Mouse (Mus musculus): ENCODE data around the gene AC109138.7. TPM values are rescaled to one million over a fixed set of nuclear protein-coding genes. Genes with fewer than 3 reads are reported as not detected.

AC109138.7 gene
- polyA plus RNA-seq, 1 experiment from 2014 or later: not detected

GRCm38 (mm10) chr19:4261038-4261698, 47.0 kb downstream of the AC109138.7 start:
- Histone ChIP-seq H3K36me3 (no peaks in the 10 kb centered on the region), H3K4me1 (replicated peaks) (peaks cover 38% of the 10 kb centered on the region), H3K9ac (no peak overlapping the region), H3K27ac (no peak overlapping the region; the same call in 1 of the 2 replicates), H3K4me2 (no peak overlapping the region), H3K27me3 (no peaks in the 10 kb centered on the region), H3K4me3 (replicated peaks) (no peak overlapping the region), H3K9me3 (replicated peaks) (no peaks in the 10 kb centered on the region)
- WGBS (ENCODE audit: insufficient replicate concordance): 55% methylated on average over 8 of the region's 8 CpGs
- no peak for DNase-seq
- peak; percentile 36; the same call in 1 of the 2 replicates for ATAC-seq (ENCODE audit: low read depth)

GRCm38 (mm10) chr19:4262756-4263155, 48.6 kb downstream of the AC109138.7 start:
- Histone ChIP-seq H3K27ac (no peak overlapping the region), H3K36me3 (no peaks in the 10 kb centered on the region), H3K9me3 (replicated peaks) (no peaks in the 10 kb centered on the region), H3K9ac (no peak overlapping the region), H3K4me1 (replicated peaks) (peaks cover 31% of the 10 kb centered on the region), H3K27me3 (peaks cover 8% of the 10 kb centered on the region; the same call in 1 of the 2 replicates), H3K4me3 (replicated peaks) (no peak overlapping the region), H3K4me2 (no peak overlapping the region)
- WGBS (ENCODE audit: insufficient replicate concordance): 44% methylated on average over 6 of the region's 6 CpGs
- DNase-seq (no peak), ATAC-seq (ENCODE audit: low read depth) (no peak)

- Histone ChIP-seq H3K27me3 (peaks cover 16% of the 10 kb centered on the region; the same call in 1 of the 2 replicates), H3K4me2 (no peak overlapping the region), H3K36me3 (no peaks in the 10 kb centered on the region), H3K4me1 (replicated peaks) (peaks cover 32% of the 10 kb centered on the region), H3K4me3 (replicated peaks) (no peak overlapping the region), H3K9ac (no peak overlapping the region), H3K27ac (no peak overlapping the region), H3K9me3 (replicated peaks) (no peaks in the 10 kb centered on the region)
- DNase-seq (no peak), ATAC-seq (ENCODE audit: low read depth) (no peak)
- 51% methylated on average over 14 of the region's 14 CpGs for WGBS (ENCODE audit: insufficient replicate concordance)
These were observed 49.5 kb downstream of the AC109138.7 start for GRCm38 (mm10) chr19:4263702-4264101.

- no peak for ATAC-seq (ENCODE audit: low read depth)
- H3K4me3 ChIP-seq (replicated peaks): no peak overlapping the region
- no peak overlapping the region for H3K4me2 ChIP-seq
- H3K4me1 ChIP-seq (replicated peaks): peaks cover 38% of the 10 kb centered on the region
- no peak for DNase-seq
- 73% methylated on average over 6 of the region's 6 CpGs for WGBS (ENCODE audit: insufficient replicate concordance)
- H3K36me3 ChIP-seq: no peaks in the 10 kb centered on the region
- H3K9ac ChIP-seq: no peak overlapping the region
- no peak overlapping the region for H3K27ac ChIP-seq
- H3K9me3 ChIP-seq (replicated peaks): no peaks in the 10 kb centered on the region
- H3K27me3 ChIP-seq: peaks cover 19% of the 10 kb centered on the region; the same call in 1 of the 2 replicates
These were observed 50.1 kb downstream of the AC109138.7 start for GRCm38 (mm10) chr19:4264171-4264780.

GRCm38 (mm10) chr19:4265956-4266355, 51.8 kb downstream of the AC109138.7 start:
- Histone ChIP-seq H3K27me3 (peaks cover 30% of the 10 kb centered on the region), H3K9me3 (replicated peaks) (no peaks in the 10 kb centered on the region), H3K9ac (no peak overlapping the region), H3K4me1 (replicated peaks) (peaks cover 32% of the 10 kb centered on the region), H3K27ac (no peak overlapping the region), H3K4me2 (no peak overlapping the region), H3K4me3 (replicated peaks) (no peak overlapping the region), H3K36me3 (no peaks in the 10 kb centered on the region)
- ATAC-seq (ENCODE audit: low read depth) (no peak), DNase-seq (no peak)
- 56% methylated on average over 4 of the region's 4 CpGs for WGBS (ENCODE audit: insufficient replicate concordance)

GRCm38 (mm10) chr19:4268566-4269361, 54.6 kb downstream of the AC109138.7 start, which contains the start of gene Ssh3:
Ssh3 (minus strand) TSS chr19:4269180.
- DNase-seq: peak; percentile 54
- H3K27me3 ChIP-seq: peaks cover 30% of the 10 kb centered on the region
- 12% methylated on average over 46 of the region's 46 CpGs for WGBS (ENCODE audit: insufficient replicate concordance)
- H3K4me3 ChIP-seq (replicated peaks): peak within 1 kb of the TSS; percentile 49
- H3K4me2 ChIP-seq: peak within 1 kb of the TSS; percentile 67
- H3K9me3 ChIP-seq (replicated peaks): no peaks in the 10 kb centered on the region
- H3K9ac ChIP-seq: peak within 1 kb of the TSS; percentile 45
- no peak within 1 kb of the TSS for H3K27ac ChIP-seq
- ATAC-seq (ENCODE audit: low read depth): peak; percentile 79
- peaks cover 16% of the 10 kb centered on the region for H3K4me1 ChIP-seq (replicated peaks)
- no peaks in the 10 kb centered on the region for H3K36me3 ChIP-seq

GRCm38 (mm10) chr19:4270187-4270586, 56.0 kb downstream of the AC109138.7 start:
- no peak overlapping the region for H3K4me3 ChIP-seq (replicated peaks)
- H3K9me3 ChIP-seq (replicated peaks): no peaks in the 10 kb centered on the region
- no peaks in the 10 kb centered on the region for H3K36me3 ChIP-seq
- no peak overlapping the region for H3K9ac ChIP-seq
- peaks cover 30% of the 10 kb centered on the region for H3K27me3 ChIP-seq
- no peak overlapping the region for H3K4me2 ChIP-seq
- peaks cover 16% of the 10 kb centered on the region for H3K4me1 ChIP-seq (replicated peaks)
- WGBS (ENCODE audit: insufficient replicate concordance): 63% methylated on average over 6 of the region's 6 CpGs
- H3K27ac ChIP-seq: no peak overlapping the region
- ATAC-seq (ENCODE audit: low read depth) (no peak), DNase-seq (no peak)

GRCm38 (mm10) chr19:4270972-4271371, 56.8 kb downstream of the AC109138.7 start:
- H3K36me3 ChIP-seq: no peaks in the 10 kb centered on the region
- H3K27ac ChIP-seq: no peak overlapping the region
- no peak overlapping the region for H3K4me3 ChIP-seq (replicated peaks)
- ATAC-seq (ENCODE audit: low read depth) (no peak), DNase-seq (no peak)
- no peak overlapping the region for H3K4me2 ChIP-seq
- no peaks in the 10 kb centered on the region for H3K9me3 ChIP-seq (replicated peaks)
- peaks cover 16% of the 10 kb centered on the region for H3K4me1 ChIP-seq (replicated peaks)
- peaks cover 30% of the 10 kb centered on the region for H3K27me3 ChIP-seq
- no peak overlapping the region for H3K9ac ChIP-seq
- 85% methylated on average over 11 of the region's 11 CpGs for WGBS (ENCODE audit: insufficient replicate concordance)

GRCm38 (mm10) chr19:4279487-4279886, 65.3 kb downstream of the AC109138.7 start:
- 73% methylated on average over 1 of the region's 1 CpGs for WGBS (ENCODE audit: insufficient replicate concordance)
- no peak overlapping the region for H3K9ac ChIP-seq
- no peak overlapping the region for H3K4me3 ChIP-seq (replicated peaks)

GRCm38 (mm10) chr19:4280425-4280824, 66.3 kb downstream of the AC109138.7 start:
- H3K4me2 ChIP-seq: no peak overlapping the region
- WGBS (ENCODE audit: insufficient replicate concordance): 83% methylated on average over 9 of the region's 9 CpGs
- no peak for ATAC-seq (ENCODE audit: low read depth)

More at GRCm38 (mm10) chr19:4279487-4279886, 65.3 kb downstream of the AC109138.7 start:
- H3K4me2 ChIP-seq: no peak overlapping the region
- DNase-seq (no peak), ATAC-seq (ENCODE audit: low read depth) (no peak)
- H3K36me3 ChIP-seq: no peaks in the 10 kb centered on the region
- no peaks in the 10 kb centered on the region for H3K9me3 ChIP-seq (replicated peaks)
- peaks cover 21% of the 10 kb centered on the region for H3K27me3 ChIP-seq
- no peak overlapping the region for H3K27ac ChIP-seq
- H3K4me1 ChIP-seq (replicated peaks): peaks cover 18% of the 10 kb centered on the region

More at GRCm38 (mm10) chr19:4280425-4280824, 66.3 kb downstream of the AC109138.7 start:
- Histone ChIP-seq H3K36me3 (peaks cover under 1% of the 10 kb centered on the region; the same call in 1 of the 2 replicates), H3K9me3 (replicated peaks) (no peaks in the 10 kb centered on the region), H3K27me3 (peaks cover 21% of the 10 kb centered on the region), H3K4me3 (replicated peaks) (no peak overlapping the region), H3K9ac (no peak overlapping the region), H3K27ac (no peak overlapping the region), H3K4me1 (replicated peaks) (peaks cover 21% of the 10 kb centered on the region)
- no peak for DNase-seq

Data from liver, embryonic 13.5 days (tissue).